Comparison of ENCODE assay signal across 11 mouse cellular contexts in the genomic region with DNA sequence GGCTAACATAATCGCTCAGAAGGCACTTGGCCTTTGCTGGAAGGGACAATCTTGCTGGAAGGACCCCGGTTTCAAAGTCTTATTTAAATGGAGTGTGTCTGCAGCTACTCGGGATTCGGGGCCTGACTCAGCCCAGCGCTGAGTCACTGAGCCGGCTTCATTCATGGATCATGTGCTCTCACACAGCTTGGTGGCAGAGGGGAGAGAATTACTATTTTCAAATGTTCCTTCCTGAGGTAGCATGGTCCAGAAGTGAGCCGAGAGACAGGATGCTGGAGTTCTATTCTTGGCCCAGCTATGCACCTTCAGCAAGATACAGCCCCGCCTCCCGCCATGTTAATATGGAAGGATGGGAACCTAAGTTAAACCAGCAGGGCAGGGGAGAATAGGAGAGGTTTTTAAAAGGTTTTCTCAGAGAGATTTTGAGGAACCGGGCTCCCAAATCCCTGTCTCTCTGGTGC. TPM values are rescaled to one million over a fixed set of nuclear protein-coding genes. Genes with fewer than 3 reads are reported as not detected.
DNase-seq lines count a peak whose midpoint lies in the region; ATAC-seq and TF ChIP-seq lines count a peak whose summit lies in the region.
"Had no signal": no experiment of that assay in that cellular context is flagged by ENCODE, and none has a peak within 500 bp of the region (broad histone marks: within the 10 kb centered on the region; RNA-seq: fewer than 3 reads in every experiment).

No protein-coding gene starts in this region.

- no peak for TF ChIP-seq EP300 in stomach, postnatal 0 days (optimal IDR thresholded peaks at IDR 0.05)

- H3K27me3 ChIP-seq in forebrain, postnatal 0 days (ENCODE audit: insufficient read depth, low read length): no peaks in the 10 kb centered on the region
- peaks cover 2% of the 10 kb centered on the region; the same call in 1 of the 2 replicates for H3K27me3 ChIP-seq in thymus, adult 2 months (ENCODE audit: control insufficient read depth, insufficient read depth, low read length)
- no peaks in the 10 kb centered on the region for H3K27me3 ChIP-seq in stomach, postnatal 0 days (ENCODE audit: control insufficient read depth, insufficient read depth, low read length)

- no peak for TF ChIP-seq POLR2A in thymus, adult 2 months (IDR thresholded peaks at IDR 0.05; ENCODE audit: control insufficient read depth, extremely low read depth, insufficient read depth, low read length, poor library complexity)

- H3K9ac ChIP-seq in forebrain, postnatal 0 days: no peak overlapping the region
- no peak overlapping the region for H3K9ac ChIP-seq in stomach, postnatal 0 days (ENCODE audit: low read length)
- H3K9ac ChIP-seq: liver, embryonic 14.5 days had no signal

- no peak for TF ChIP-seq CTCF in forebrain, postnatal 0 days (IDR thresholded peaks at IDR 0.05; ENCODE audit: low read depth)
- TF ChIP-seq CTCF in thymus, adult 2 months (IDR thresholded peaks at IDR 0.05; ENCODE audit: borderline replicate concordance, control insufficient read depth, extremely low read depth, insufficient read depth, low read length, poor library complexity): no peak
- no peak for TF ChIP-seq CTCF in stomach, postnatal 0 days (IDR thresholded peaks at IDR 0.05; ENCODE audit: low read depth)

- no peak overlapping the region for H3K4me3 ChIP-seq in forebrain, postnatal 0 days (ENCODE audit: low read depth, low read length)
- H3K4me3 ChIP-seq in thymus, adult 2 months (ENCODE audit: control insufficient read depth, insufficient read depth, low read length): no peak overlapping the region
- no peak overlapping the region for H3K4me3 ChIP-seq in stomach, postnatal 0 days (ENCODE audit: low read depth, low read length)

- WGBS in forebrain, postnatal 0 days: 23% methylated on average over 10 of the region's 10 CpGs
- 63% methylated on average over 10 of the region's 10 CpGs for WGBS in thymus, adult 2 months
- WGBS in stomach, postnatal 0 days: 61% methylated on average over 10 of the region's 10 CpGs

- peak; percentile 68 for ATAC-seq in forebrain, postnatal 0 days
- no peak for ATAC-seq in stomach, postnatal 0 days (ENCODE audit: low FRiP score, low TSS enrichment)

- H3K27ac ChIP-seq in forebrain, postnatal 0 days (ENCODE audit: low read depth, low read length): peak overlapping the region; percentile 72
- no peak overlapping the region for H3K27ac ChIP-seq in thymus, adult 2 months (ENCODE audit: control insufficient read depth, insufficient read depth, low read length)
- H3K27ac ChIP-seq in stomach, postnatal 0 days (replicated peaks): no peak overlapping the region
- H3K27ac ChIP-seq: liver, embryonic 14.5 days had no signal

- DNase-seq in layer of hippocampus, adult 11-12 months (ENCODE audit: low spot score): peak; percentile 54
- no peak for DNase-seq in layer of hippocampus, postnatal 25 days (ENCODE audit: extremely low spot score in 1 of 2, low spot score in 1 of 2)
- peak; percentile 61 for DNase-seq in forebrain, postnatal 0 days
- peak; percentile 74 to 95 for DNase-seq in left cerebral cortex, postnatal 25 days (ENCODE audit: low spot score in 2 of 2)
- peak; percentile 83 for DNase-seq in telencephalon, adult 2 months (ENCODE audit: low read depth, low spot score)
- DNase-seq in thymus, adult 2 months: no peak
- DNase-seq in B cell, adult 2 months: no peak
- no peak for DNase-seq in stomach, postnatal 0 days (ENCODE audit: low spot score)
- DNase-seq: spleen, adult 18-20 months had no signal

- no peaks in the 10 kb centered on the region for H3K36me3 ChIP-seq in forebrain, postnatal 0 days (ENCODE audit: insufficient read depth)
- no peaks in the 10 kb centered on the region for H3K36me3 ChIP-seq in thymus, adult 2 months (ENCODE audit: control insufficient read depth, insufficient read depth, low read length)
- no peaks in the 10 kb centered on the region for H3K36me3 ChIP-seq in stomach, postnatal 0 days (ENCODE audit: control insufficient read depth, insufficient read depth, low read length)

- intact Hi-C loops in left cerebral cortex, postnatal 25 days (cut with DNase I): loop anchor here (2.0 kb wide), 1 partner anchor 40 kb away; no protein-coding TSS in a partner anchor

- H3K4me2 ChIP-seq in forebrain, postnatal 0 days (ENCODE audit: low read depth): 0 out of 2 replicates have a peak overlapping the region, but pooled peaks have one; percentile 5
- no peak overlapping the region for H3K4me2 ChIP-seq in stomach, postnatal 0 days (replicated peaks; ENCODE audit: low read depth)

- no peaks in the 10 kb centered on the region for H3K9me3 ChIP-seq in forebrain, postnatal 0 days (ENCODE audit: low read length)
- H3K9me3 ChIP-seq in stomach, postnatal 0 days (ENCODE audit: control insufficient read depth, low read length): no peaks in the 10 kb centered on the region

- H3K4me1 ChIP-seq in forebrain, postnatal 0 days (ENCODE audit: insufficient read depth): peaks cover 16% of the 10 kb centered on the region
- H3K4me1 ChIP-seq in thymus, adult 2 months (replicated peaks; ENCODE audit: control insufficient read depth, insufficient read depth, low read length): peaks cover 5% of the 10 kb centered on the region; the same call in 1 of the 2 replicates
- no peaks in the 10 kb centered on the region for H3K4me1 ChIP-seq in stomach, postnatal 0 days (replicated peaks; ENCODE audit: control insufficient read depth, insufficient read depth)

RNA-seq across cellular contexts. Expression of gene Scn8a, which starts 40.8 kb away (rescaled TPM):
- 100 to 1,000 TPM; 202 to 260 TPM for total RNA-seq in layer of hippocampus, postnatal 25 days (2021)
- 22.1 and 26.9 TPM in 2 replicates for total RNA-seq in forebrain, postnatal 0 days (2014; rRNA removed)
- polyA plus RNA-seq in forebrain, postnatal 0 days (2015; fragmentation: Nextera tagmentation; extraction: Ambion mirVana): 11.7 and 15.5 TPM in 2 replicates
- 100 to 1,000 TPM; 212 to 242 TPM for total RNA-seq in left cerebral cortex, postnatal 25 days (2021)
- 0.20 and 0.60 TPM in 2 replicates for polyA plus RNA-seq in thymus, adult 2 months (2012; rRNA removed)
- polyA plus RNA-seq in stomach, postnatal 0 days (2015; fragmentation: Nextera tagmentation; extraction: Ambion mirVana): 0.40 and 0.61 TPM in 2 replicates
- polyA plus RNA-seq: C2C12 had no signal

Comparison
In these comparisons a context has a peak if more than half of its experiments do, and no peak if none do; other contexts are left out.
1. DNase-seq: peak in layer of hippocampus, adult 11-12 months (single experiment), forebrain, postnatal 0 days (single experiment), left cerebral cortex, postnatal 25 days (2 of 2) and telencephalon, adult 2 months (single experiment); none in layer of hippocampus, postnatal 25 days (0 of 2), thymus, adult 2 months (single experiment), B cell, adult 2 months (0 of 2) and stomach, postnatal 0 days (single experiment).